Mouse (Mus musculus) forelimb bud, embryonic 11.5 days (tissue): Measurements from ENCODE around the gene Klk9.

Source experiments
- DNase-seq: peaks from one replicate; pipeline ENCODE4 v3.0.0-alpha.2; 2012; ENCODE audit warnings: low read depth, low spot score

Klk9 gene

GRCm38 (mm10) chr7:43791591-43791990 is at the start of gene Klk9:
TSS of gene Klk9 (plus strand) at chr7:43791891.
- no peak for DNase-seq

GRCm38 (mm10) chr7:43747788-43748187 is 43.9 kb upstream of the Klk9 start:
- no peak for DNase-seq

- no peak for DNase-seq
Measured at GRCm38 (mm10) chr7:43752806-43753205, 38.9 kb upstream of the Klk9 start.

DNA sequence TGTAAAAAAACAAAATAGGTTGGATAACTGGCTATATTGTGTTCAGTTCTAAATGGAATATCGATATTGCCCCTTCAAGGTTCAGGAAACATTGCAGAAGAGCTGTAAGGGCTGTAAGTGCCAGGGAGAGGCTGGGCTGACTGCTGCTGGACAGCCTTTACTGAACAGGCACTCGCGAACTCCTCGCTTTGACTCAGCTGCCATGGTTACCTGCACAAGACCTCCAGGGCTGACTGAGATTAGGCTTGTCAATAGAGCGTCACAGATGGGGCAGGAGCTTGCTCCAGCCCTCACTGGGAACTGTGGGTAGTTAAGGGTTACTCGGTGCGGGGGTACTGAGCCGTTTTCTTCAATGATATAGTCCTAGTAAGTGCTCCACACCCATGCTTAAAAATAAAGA is 25.2 kb upstream of the Klk9 start:
- DNase-seq = no peak

- no peak for DNase-seq
Measured at GRCm38 (mm10) chr7:43768597-43768996, 23.1 kb upstream of the Klk9 start, which contains the start of gene Klk12. TSS of gene Klk12 (plus strand) at chr7:43768897.

GRCm38 (mm10) chr7:43769636-43770035 is 22.1 kb upstream of the Klk9 start:
- DNase-seq = no peak

GRCm38 (mm10) chr7:43770701-43771100 is 21.0 kb upstream of the Klk9 start:
- DNase-seq = no peak

- no peak for DNase-seq
Measured at GRCm38 (mm10) chr7:43771916-43772315, 19.8 kb upstream of the Klk9 start.

DNA sequence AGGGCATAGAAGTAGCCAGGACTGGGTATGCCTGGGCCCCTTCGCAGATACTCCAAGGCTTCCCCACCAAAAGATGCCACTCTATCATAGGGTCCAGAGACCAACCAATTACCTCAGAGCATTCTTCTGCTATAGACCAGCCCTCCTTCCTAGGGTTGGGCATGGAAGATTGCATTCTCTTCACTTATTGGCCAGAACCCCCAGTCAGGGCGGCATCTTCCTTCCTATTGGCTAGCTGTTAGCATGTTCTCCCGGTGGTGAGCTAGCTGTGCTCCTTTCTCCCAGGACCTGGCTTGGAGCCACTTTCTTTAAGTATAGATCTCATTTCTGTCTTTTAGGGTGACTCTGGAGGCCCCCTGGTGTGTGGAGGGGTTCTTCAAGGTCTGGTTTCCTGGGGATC is 18.8 kb upstream of the Klk9 start:
- no peak for DNase-seq

- no peak for DNase-seq
Measured at GRCm38 (mm10) chr7:43774364-43774763, 17.3 kb upstream of the Klk9 start, which contains the start of gene Klk11. TSS of gene Klk11 (plus strand) at chr7:43774604.

DNA sequence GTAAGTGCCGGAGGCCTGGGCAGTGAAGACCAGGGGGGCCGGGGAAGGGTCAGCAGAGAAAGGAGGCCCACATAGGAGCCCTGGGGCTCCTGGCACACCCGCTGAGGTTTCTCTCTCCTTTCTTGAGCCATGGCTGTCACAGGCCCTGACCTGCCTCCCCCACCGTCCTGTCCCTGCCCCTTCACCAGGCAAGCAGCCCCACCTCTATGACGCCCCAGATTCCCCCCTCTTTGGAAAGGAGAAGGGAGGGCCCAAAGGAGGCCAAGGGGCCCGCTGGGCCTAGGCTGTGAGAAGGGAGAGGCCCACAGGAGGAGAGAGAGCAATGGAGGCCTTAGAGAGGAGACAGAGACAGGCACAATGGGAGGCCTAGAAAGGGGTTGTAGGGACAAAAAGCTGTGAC is 16.9 kb upstream of the Klk9 start:
- DNase-seq = no peak

DNA sequence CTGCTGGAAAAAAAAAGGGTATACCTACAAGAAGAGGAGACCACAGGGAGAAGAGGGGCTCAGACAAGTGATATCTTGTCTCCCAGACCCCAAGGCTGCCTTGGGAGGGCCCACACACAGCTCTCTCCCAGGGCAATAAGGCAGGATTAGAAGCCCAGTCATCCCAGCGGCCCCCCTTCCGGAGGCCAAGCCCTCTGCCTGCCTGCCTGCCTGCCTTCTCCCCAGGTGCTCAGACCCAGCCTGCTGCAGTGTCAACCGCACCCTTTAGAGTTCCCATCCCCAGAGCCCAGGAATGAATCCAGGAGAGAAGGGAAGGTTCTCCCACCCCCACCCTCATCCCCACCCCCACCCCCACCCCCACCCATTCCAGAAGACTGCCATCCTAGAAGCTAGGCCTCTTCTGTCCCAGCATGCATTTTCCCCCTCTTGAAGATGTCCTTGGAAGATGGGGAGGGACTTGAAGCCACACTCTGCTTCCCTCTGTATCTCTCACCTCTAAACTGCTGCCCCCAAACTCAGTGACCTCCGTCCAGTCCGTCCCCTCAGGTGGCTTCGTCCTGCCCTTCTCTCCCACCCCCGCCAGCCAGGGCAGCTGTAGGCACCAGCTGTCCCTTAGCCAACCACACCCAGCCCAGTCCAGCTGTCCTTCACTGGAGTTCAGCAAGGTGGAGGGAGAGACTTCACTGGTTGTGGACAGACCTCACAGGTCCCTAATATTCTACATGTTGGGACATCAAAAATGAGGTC is 16.2 kb upstream of the Klk9 start:
- no peak for DNase-seq

DNA sequence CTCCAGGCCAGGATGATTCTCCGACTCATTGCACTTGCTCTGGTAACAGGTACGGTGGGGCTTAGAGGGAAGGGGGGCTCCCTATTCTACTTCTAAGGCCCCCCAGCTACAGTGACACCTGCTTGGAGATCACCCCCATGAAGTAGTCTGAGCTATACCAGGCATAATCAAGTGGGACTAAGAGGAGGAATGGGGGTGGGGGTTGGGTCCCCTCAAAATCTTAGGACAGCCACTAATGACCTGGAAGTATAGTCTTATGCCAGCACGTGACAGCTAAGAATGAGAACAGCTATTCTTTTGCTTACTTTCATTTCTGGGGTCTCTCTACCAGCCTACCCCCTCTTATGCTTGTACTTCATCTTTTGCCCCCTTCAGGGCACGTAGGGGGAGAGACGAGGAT is 15.2 kb upstream of the Klk9 start:
- no peak for DNase-seq

- DNase-seq = no peak
Measured at GRCm38 (mm10) chr7:43777423-43777822, 14.3 kb upstream of the Klk9 start.

DNA sequence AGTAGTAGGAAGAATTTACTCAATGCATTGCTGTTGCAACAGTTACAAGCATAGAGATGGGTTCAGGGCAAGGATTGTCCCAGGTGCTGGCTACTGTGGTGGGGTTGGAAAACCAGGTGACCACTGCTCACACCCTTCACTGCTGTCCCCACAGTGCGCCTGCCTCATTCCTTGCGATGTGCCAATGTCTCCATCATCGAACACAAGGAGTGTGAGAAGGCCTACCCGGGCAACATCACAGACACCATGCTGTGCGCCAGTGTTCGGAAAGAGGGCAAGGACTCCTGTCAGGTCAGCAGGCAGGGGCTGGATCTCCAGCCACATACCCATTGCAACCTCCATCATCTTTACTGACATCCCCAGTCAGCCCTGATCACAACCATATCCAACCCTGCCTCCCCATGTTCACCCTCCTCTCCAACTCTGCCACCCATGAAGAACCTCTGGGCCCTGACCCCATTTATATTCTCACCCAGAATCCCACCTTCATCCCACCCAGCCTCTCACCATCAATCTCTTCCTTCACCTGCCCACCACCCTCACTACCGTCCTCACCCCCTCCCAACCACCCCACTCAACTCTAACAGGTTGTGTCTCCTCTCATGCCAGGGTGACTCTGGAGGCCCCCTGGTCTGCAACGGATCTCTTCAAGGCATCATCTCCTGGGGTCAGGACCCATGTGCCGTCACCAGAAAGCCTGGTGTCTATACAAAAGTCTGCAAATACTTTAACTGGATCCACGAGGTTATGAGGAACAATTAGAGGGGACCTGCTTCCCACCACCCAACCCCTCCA is 13.3 kb upstream of the Klk9 start:
- no peak for DNase-seq

DNA sequence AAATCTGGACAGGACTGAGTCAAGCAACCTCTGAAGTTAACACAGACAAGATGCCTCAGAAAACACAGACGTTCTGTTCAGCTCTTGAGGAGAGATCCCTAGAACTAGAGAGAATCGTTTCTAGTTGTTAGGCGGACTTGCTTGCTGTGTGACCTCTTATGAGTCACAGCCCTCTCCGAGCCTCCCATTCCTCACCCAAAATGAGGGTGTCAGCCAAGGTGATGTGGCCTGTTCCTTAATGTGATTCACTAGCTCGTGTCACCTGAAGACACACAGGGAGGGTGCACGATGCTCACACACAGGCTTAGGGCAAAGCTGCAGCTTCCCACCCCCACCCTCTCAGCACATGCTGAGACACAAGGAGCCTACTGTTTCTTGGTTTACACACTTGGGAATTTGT is 11.4 kb upstream of the Klk9 start:
- no peak for DNase-seq

- no peak for DNase-seq
Measured at GRCm38 (mm10) chr7:43780746-43781145, 10.9 kb upstream of the Klk9 start, which contains the start of gene Klk10. TSS of gene Klk10 (plus strand) at chr7:43781035.

DNA sequence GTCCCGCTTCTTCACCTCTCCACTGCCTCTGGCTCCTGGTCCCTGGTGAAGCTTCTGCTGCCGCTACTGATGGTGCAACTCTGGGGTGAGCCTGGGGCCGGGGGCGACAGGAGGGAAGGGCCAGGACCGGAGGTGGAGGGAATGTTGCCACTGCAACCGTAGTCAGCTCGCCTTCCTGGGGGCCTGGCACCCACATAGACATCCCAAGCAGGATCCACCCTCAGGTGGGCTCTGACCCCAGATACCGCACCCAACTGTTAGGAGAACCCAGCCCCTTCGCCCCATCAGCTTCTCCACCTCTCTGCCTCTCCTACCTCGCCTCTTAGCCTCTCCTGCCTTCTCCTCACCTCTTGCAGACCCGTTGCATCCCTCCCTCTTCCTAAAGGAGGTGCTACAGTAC is 10.2 kb upstream of the Klk9 start:
- DNase-seq = no peak

DNA sequence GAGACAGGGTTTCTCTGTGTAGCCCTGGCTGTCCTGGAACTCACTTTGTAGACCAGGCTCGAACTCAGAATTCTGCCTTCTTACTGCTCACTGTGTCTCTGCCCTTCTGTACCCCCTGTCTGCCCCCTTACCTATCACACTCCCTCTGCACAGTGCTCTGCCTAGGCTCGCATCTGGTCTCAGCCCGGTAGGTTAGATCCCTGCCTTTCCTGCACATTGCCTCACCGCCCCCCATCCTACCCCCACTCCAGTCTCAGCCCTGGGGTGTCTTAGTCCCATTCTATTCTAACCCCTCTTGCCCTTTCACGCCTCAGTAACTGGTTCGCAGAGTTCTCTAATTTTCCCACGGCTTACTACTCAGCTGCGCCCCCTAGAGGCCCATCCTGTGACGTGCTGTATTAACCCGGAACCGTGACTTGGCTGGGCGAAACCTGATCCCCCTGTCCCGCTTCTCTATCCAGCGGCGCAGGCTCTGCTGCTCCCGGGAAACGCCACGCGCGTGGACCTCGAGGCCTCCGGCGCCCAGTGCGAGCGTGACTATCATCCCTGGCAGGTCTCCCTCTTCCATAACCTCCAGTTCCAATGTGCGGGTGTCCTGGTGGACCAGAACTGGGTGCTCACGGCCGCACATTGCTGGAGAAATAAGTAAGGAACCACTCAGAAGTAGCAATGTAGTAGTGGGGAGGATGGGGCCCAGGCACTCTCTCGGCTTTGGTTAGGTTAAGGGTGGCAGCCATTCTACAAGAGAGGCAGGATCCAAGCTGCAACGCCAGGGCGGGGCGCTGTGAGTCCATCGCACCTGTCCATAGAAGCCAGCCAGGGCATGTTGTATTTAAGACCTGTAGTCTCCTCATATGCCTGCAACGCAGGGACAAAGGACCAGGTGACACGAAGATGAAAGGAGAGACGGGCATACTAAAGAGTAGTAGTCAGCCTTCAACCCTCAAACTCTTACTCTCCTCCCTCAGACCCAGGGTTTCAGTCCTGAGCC is 9.1 kb upstream of the Klk9 start:
- peak; percentile 85 for DNase-seq

DNA sequence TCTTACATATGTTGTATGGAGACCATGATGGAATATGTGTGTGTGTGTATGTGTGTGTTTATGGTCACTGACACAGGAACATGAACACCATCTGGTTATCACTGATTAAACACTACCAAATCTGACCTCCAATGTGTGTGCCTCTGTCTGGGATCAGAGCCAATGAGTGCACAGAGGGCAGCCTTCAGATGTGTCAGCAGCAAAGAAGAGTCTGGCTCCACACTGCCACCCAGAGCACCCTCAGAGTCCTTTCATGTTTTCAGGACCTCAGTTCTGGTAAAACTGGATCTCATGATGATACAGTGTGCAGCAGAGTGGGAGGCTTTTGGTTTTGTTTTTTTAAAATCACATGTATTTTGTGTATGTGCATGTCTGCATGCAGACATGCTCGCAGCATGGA is 6.4 kb upstream of the Klk9 start:
- no peak for DNase-seq

DNA sequence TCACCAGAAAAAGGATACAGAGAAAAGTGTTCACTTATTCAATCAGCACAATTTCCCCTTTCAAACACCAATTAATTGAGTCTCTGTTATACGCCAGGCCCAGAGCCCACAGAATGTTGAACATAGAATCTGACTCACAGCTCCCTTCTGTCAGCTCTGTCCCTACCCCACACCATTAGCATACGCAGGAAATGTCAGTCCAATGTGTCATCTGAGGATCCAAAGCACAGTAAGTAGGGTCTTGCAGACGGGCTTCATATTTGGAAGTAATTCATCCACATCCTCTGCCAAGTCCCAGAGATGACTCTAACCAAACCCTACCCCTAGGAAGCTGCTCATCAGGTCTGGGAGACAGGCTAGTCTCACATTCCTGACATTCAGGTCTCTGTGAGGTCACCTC is 3.6 kb upstream of the Klk9 start:
- DNase-seq = no peak

DNA sequence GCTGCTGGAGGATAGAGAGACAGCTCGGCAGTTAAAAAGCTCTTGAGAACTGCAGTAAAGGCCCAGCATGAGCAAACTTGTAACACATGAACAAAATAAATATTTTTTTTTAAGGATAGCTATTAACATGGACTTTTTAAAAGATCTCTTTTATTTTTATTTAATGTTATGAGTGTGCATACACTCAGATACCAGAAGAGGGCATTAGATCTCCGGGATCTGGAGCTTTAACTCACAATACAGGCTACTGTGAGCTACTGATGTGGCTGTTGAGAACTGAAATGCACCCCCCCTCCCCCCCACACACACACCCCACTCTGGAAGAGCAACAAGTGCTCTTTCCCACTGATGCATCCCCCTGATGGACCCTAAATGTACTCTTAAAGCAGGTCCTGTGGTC is 2.4 kb upstream of the Klk9 start:
- no peak for DNase-seq
